Mouse (Mus musculus) hindbrain, embryonic 12.5 days (tissue): ENCODE results near the gene Dlgap4. TPM values are rescaled to one million over a fixed set of nuclear protein-coding genes. Genes with fewer than 3 reads are reported as not detected.

Experiments used
- ATAC-seq: fragments of 200-750 bp; cut with Nextera tagmentation; 2 replicates; pipeline ENCODE4 v1.8.0; 2017; ENCODE audit warnings: moderate TSS enrichment; ENCODE audit not compliant: low FRiP score
- H3K27ac ChIP-seq: fragments of 300-500 bp; sonication (generic); 2 replicates; pipeline ENCODE4 v1.5.1; 2016; ENCODE audit warnings: mild to moderate bottlenecking
- H3K27me3 ChIP-seq: fragments of 300-500 bp; sonication (generic); 2 replicates; pipeline ENCODE4 v1.6.1; 2016; ENCODE audit warnings: mild to moderate bottlenecking
- H3K36me3 ChIP-seq: fragments of 300-500 bp; sonication (generic); 2 replicates; pipeline ENCODE4 v1.6.1; 2016; ENCODE audit warnings: mild to moderate bottlenecking
- H3K4me1 ChIP-seq: fragments of 300-500 bp; sonication (generic); 2 replicates; pipeline ENCODE4 v1.6.1; 2016
- H3K4me2 ChIP-seq: fragments of 300-500 bp; sonication (generic); replicated peaks from 2 replicates; pipeline ENCODE4 v1.6.1; 2016; ENCODE audit warnings: mild to moderate bottlenecking
- H3K4me3 ChIP-seq: fragments of 300-500 bp; sonication (generic); 2 replicates; pipeline ENCODE4 v1.5.1; 2016; ENCODE audit warnings: mild to moderate bottlenecking
- H3K9ac ChIP-seq: fragments of 300-500 bp; sonication (generic); 2 replicates; pipeline ENCODE4 v1.6.1; 2016; ENCODE audit warnings: mild to moderate bottlenecking, moderate library complexity
- H3K9me3 ChIP-seq: fragments of 300-500 bp; sonication (generic); replicated peaks from 2 replicates; pipeline ENCODE4 v1.6.1; 2016; ENCODE audit warnings: mild to moderate bottlenecking
- WGBS: fragments of 180-500 bp; shearing (Covaris S2); methylation state at CpG from one replicate; pipeline ENCODE4 v1.1.7; 2016; 5-methylcytosine and 5-hydroxymethylcytosine counted together
- polyA plus RNA-seq: library from polyadenylated mRNA; unstranded; fragments of >200 nt; fragmentation: Nextera tagmentation; extraction: Ambion mirVana; gene quantifications from 2 replicates; pipeline ENCODE4 v1.2.1, GENCODE M21; 2016

Dlgap4 gene
- polyA plus RNA-seq, 1 experiment from 2014 or later: 202 TPM

GRCm38 (mm10) chr2:156688604-156689003 lies 75.1 kb downstream of the Dlgap4 start:
- Histone ChIP-seq H3K9ac (no peak overlapping the region), H3K4me3 (no peak overlapping the region), H3K27me3 (peaks cover 15% of the 10 kb centered on the region; the same call in 1 of the 2 replicates), H3K27ac (no peak overlapping the region), H3K4me1 (peaks cover 19% of the 10 kb centered on the region), H3K9me3 (no peaks in the 10 kb centered on the region), H3K4me2 (0 out of 2 replicates have a peak overlapping the region, but pooled peaks have one; percentile 15), H3K36me3 (no peaks in the 10 kb centered on the region)
- WGBS: 5% methylated on average over 14 of the region's 14 CpGs
- ATAC-seq: no peak

GRCm38 (mm10) chr2:156690833-156691232 lies 77.3 kb downstream of the Dlgap4 start:
- Histone ChIP-seq H3K4me1 (peaks cover 34% of the 10 kb centered on the region), H3K4me2 (no peak overlapping the region), H3K9me3 (no peaks in the 10 kb centered on the region), H3K9ac (no peak overlapping the region), H3K36me3 (no peaks in the 10 kb centered on the region), H3K4me3 (no peak overlapping the region), H3K27ac (no peak overlapping the region), H3K27me3 (peaks cover 15% of the 10 kb centered on the region; the same call in 1 of the 2 replicates)
- WGBS: 20% methylated on average over 2 of the region's 2 CpGs
- ATAC-seq: no peak

- Histone ChIP-seq H3K36me3 (no peaks in the 10 kb centered on the region), H3K9ac (no peak overlapping the region), H3K27ac (no peak overlapping the region), H3K4me2 (no peak overlapping the region), H3K27me3 (peaks cover 15% of the 10 kb centered on the region; the same call in 1 of the 2 replicates), H3K9me3 (no peaks in the 10 kb centered on the region), H3K4me1 (peaks cover 34% of the 10 kb centered on the region), H3K4me3 (no peak overlapping the region)
- 59% methylated on average over 9 of the region's 9 CpGs for WGBS
- no peak for ATAC-seq
These were observed 78.2 kb downstream of the Dlgap4 start for GRCm38 (mm10) chr2:156691746-156692145.

- H3K4me1 ChIP-seq: peaks cover 37% of the 10 kb centered on the region
- H3K9me3 ChIP-seq: no peaks in the 10 kb centered on the region
- 0 out of 2 replicates have a peak, but pooled peaks cover 9% of the 10 kb centered on the region for H3K27me3 ChIP-seq
- H3K27ac ChIP-seq: peak overlapping the region; percentile 5; the same call in 1 of the 2 replicates
- 59% methylated on average over 11 of the region's 11 CpGs for WGBS
- no peaks in the 10 kb centered on the region for H3K36me3 ChIP-seq
- H3K4me2 ChIP-seq: no peak overlapping the region
- H3K4me3 ChIP-seq: no peak overlapping the region
- ATAC-seq: 0 out of 2 replicates have a peak, but pooled peaks have one; percentile 15
- no peak overlapping the region for H3K9ac ChIP-seq
These were observed 79.8 kb downstream of the Dlgap4 start for GRCm38 (mm10) chr2:156693241-156693807.

GRCm38 (mm10) chr2:156697261-156697660 lies 83.8 kb downstream of the Dlgap4 start:
- H3K9ac ChIP-seq: no peak overlapping the region
- 69% methylated on average over 8 of the region's 8 CpGs for WGBS
- no peak overlapping the region for H3K4me3 ChIP-seq
- no peaks in the 10 kb centered on the region for H3K9me3 ChIP-seq
- H3K4me2 ChIP-seq: no peak overlapping the region
- H3K36me3 ChIP-seq: no peaks in the 10 kb centered on the region
- no peaks in the 10 kb centered on the region for H3K27me3 ChIP-seq
- no peak overlapping the region for H3K27ac ChIP-seq
- ATAC-seq: no peak
- peaks cover 25% of the 10 kb centered on the region for H3K4me1 ChIP-seq

- ATAC-seq: no peak
These were observed 84.7 kb downstream of the Dlgap4 start for GRCm38 (mm10) chr2:156698168-156698567.

GRCm38 (mm10) chr2:156705473-156705872 lies 92.0 kb downstream of the Dlgap4 start:
- H3K9ac ChIP-seq: no peak overlapping the region
- no peaks in the 10 kb centered on the region for H3K9me3 ChIP-seq
- H3K4me3 ChIP-seq: no peak overlapping the region
- H3K4me2 ChIP-seq: no peak overlapping the region
- 0 out of 2 replicates have a peak, but pooled peaks have one; percentile 30 for ATAC-seq
- 22% methylated on average over 6 of the region's 6 CpGs for WGBS
- 0 out of 2 replicates have a peak, but pooled peaks cover 8% of the 10 kb centered on the region for H3K27me3 ChIP-seq
- H3K27ac ChIP-seq: no peak overlapping the region
- no peaks in the 10 kb centered on the region for H3K4me1 ChIP-seq
- no peaks in the 10 kb centered on the region for H3K36me3 ChIP-seq

More at GRCm38 (mm10) chr2:156698168-156698567, 84.7 kb downstream of the Dlgap4 start:
- Histone ChIP-seq H3K36me3 (no peaks in the 10 kb centered on the region), H3K4me3 (no peak overlapping the region), H3K9ac (no peak overlapping the region), H3K4me1 (peaks cover 22% of the 10 kb centered on the region), H3K9me3 (no peaks in the 10 kb centered on the region), H3K27me3 (no peaks in the 10 kb centered on the region), H3K27ac (no peak overlapping the region), H3K4me2 (no peak overlapping the region)
- 70% methylated on average over 9 of the region's 9 CpGs for WGBS

GRCm38 (mm10) chr2:156716683-156717082 lies 103.2 kb downstream of the Dlgap4 start:
- 81% methylated on average over 6 of the region's 6 CpGs for WGBS

GRCm38 (mm10) chr2:156717320-156718281 lies 104.1 kb downstream of the Dlgap4 start:
- Histone ChIP-seq H3K4me3 (no peak overlapping the region), H3K36me3 (no peaks in the 10 kb centered on the region), H3K27ac (peak overlapping the region; percentile 26), H3K4me2 (peak overlapping the region; percentile 36), H3K4me1 (peaks cover 36% of the 10 kb centered on the region), H3K27me3 (no peaks in the 10 kb centered on the region), H3K9ac (peak overlapping the region; percentile 47; the same call in 1 of the 2 replicates), H3K9me3 (no peaks in the 10 kb centered on the region)
- 21% methylated on average over 17 of the region's 17 CpGs for whole genome bisulfite sequencing
- ATAC-seq: no peak

More at GRCm38 (mm10) chr2:156716683-156717082, 103.2 kb downstream of the Dlgap4 start:
- Histone ChIP-seq H3K4me2 (peak overlapping the region; percentile 36; the same call in 1 of the 2 replicates), H3K4me3 (no peak overlapping the region), H3K27ac (no peak overlapping the region), H3K36me3 (no peaks in the 10 kb centered on the region), H3K4me1 (peaks cover 32% of the 10 kb centered on the region), H3K9ac (peak overlapping the region; percentile 47; the same call in 1 of the 2 replicates), H3K9me3 (no peaks in the 10 kb centered on the region), H3K27me3 (no peaks in the 10 kb centered on the region)
- no peak for ATAC-seq

GRCm38 (mm10) chr2:156718793-156719192 lies 105.3 kb downstream of the Dlgap4 start:
- Histone ChIP-seq H3K36me3 (no peaks in the 10 kb centered on the region), H3K9me3 (no peaks in the 10 kb centered on the region), H3K27me3 (no peaks in the 10 kb centered on the region), H3K4me1 (peaks cover 45% of the 10 kb centered on the region), H3K27ac (0 out of 2 replicates have a peak overlapping the region, but pooled peaks have one; percentile 26), H3K9ac (no peak overlapping the region), H3K4me3 (no peak overlapping the region), H3K4me2 (no peak overlapping the region)
- ATAC-seq: no peak
- WGBS: 71% methylated on average over 5 of the region's 5 CpGs

- Histone ChIP-seq H3K9ac (peak overlapping the region; percentile 99), H3K9me3 (no peaks in the 10 kb centered on the region), H3K4me3 (peak overlapping the region; percentile 96), H3K27ac (peak overlapping the region; percentile 94), H3K27me3 (no peaks in the 10 kb centered on the region), H3K4me2 (peak overlapping the region; percentile 83), H3K4me1 (peaks cover 55% of the 10 kb centered on the region), H3K36me3 (no peaks in the 10 kb centered on the region)
- 89% methylated on average over 8 of the region's 8 CpGs for WGBS
- ATAC-seq: no peak
These were observed 106.2 kb downstream of the Dlgap4 start for GRCm38 (mm10) chr2:156719549-156720312.
